Mouse (Mus musculus): ENCODE measurements around the gene Spint4. TPM values are rescaled to one million over a fixed set of nuclear protein-coding genes. Genes with fewer than 3 reads are reported as not detected.
"Not testable (repeated sequence)": the region's sequence is repeated elsewhere in the genome, so short reads cannot be mapped to it uniquely, and the experiment has no call there.

The Spint4 gene
- polyA plus RNA-seq, 1 experiment from 2014 or later: not detected

DNA sequence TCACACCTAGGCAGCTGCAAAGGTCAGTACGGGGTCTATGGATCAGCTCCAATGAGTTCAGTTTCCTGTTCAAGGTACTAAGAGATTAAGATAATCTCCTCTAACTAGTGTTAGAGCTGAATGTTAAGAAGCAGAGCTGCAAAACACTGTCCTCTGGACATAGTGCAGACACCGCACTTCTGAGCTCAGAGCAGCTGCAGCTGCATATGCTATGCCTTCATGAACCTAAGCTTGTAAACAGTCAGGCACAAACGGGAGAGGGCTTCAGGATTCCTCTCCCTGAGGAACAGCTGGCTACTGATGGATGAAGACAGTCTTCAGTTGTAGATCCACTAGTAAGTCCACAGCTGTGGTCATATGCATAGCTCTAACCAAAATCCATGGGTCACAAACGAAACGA is 2.7 kb downstream of the Spint4 start:
- WGBS: 85% methylated on average over 5 of the region's 5 CpGs
- ATAC-seq (ENCODE audit: low FRiP score, low read depth): no peak

GRCm38 (mm10) chr2:164701761-164702160 is 3.5 kb downstream of the Spint4 start:
- Histone ChIP-seq H3K4me3 (no peak overlapping the region), H3K4me1 (replicated peaks) (no peaks in the 10 kb centered on the region), H3K4me2 (no peak overlapping the region), H3K9me3 (no peaks in the 10 kb centered on the region), H3K9ac (no peak overlapping the region), H3K36me3 (no peaks in the 10 kb centered on the region), H3K27ac (replicated peaks) (no peak overlapping the region), H3K27me3 (no peaks in the 10 kb centered on the region)
- WGBS: 92% methylated on average over 5 of the region's 5 CpGs
- no peak for ATAC-seq (ENCODE audit: low FRiP score, low read depth)

More for the DNA sequence above, 2.7 kb downstream of the Spint4 start:
- Histone ChIP-seq H3K27me3 (no peaks in the 10 kb centered on the region), H3K4me1 (replicated peaks) (no peaks in the 10 kb centered on the region), H3K9ac (no peak overlapping the region), H3K27ac (replicated peaks) (no peak overlapping the region), H3K4me2 (no peak overlapping the region), H3K36me3 (no peaks in the 10 kb centered on the region), H3K9me3 (no peaks in the 10 kb centered on the region), H3K4me3 (no peak overlapping the region)

GRCm38 (mm10) chr2:164704235-164704634 is 5.9 kb downstream of the Spint4 start:
- H3K4me2 ChIP-seq: no peak overlapping the region
- no peaks in the 10 kb centered on the region for H3K36me3 ChIP-seq
- H3K4me3 ChIP-seq: no peak overlapping the region
- H3K4me1 ChIP-seq (replicated peaks): no peaks in the 10 kb centered on the region
- H3K9ac ChIP-seq: no peak overlapping the region
- H3K9me3 ChIP-seq: no peaks in the 10 kb centered on the region
- WGBS: 82% methylated on average over 5 of the region's 5 CpGs
- no peaks in the 10 kb centered on the region for H3K27me3 ChIP-seq
- no peak overlapping the region for H3K27ac ChIP-seq (replicated peaks)
- ATAC-seq (ENCODE audit: low FRiP score, low read depth): no peak

DNA sequence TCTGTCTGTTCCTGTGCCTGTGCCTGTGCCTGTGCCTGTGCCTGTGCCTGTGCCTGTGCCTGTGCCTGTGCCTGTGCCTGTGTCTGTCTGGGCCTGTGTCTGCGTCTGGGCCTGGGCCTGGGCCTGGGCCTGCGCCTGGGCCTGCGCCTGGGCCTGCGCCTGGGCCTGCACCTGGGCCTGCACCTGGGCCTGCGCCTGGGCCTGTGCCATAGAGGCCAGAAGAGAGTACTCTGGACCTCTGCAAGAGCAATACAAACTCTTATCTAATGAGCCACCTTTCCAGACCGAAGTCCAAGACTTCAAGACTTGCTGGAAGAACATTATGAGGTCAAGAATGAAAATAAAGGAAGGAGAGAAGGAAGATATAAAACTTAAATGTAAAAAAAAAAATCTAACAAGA is 7.0 kb downstream of the Spint4 start:
- no peaks in the 10 kb centered on the region for H3K27me3 ChIP-seq
- H3K4me2 ChIP-seq: no peak overlapping the region
- H3K4me1 ChIP-seq (replicated peaks): no peaks in the 10 kb centered on the region
- WGBS: 92% methylated on average over 6 of the region's 6 CpGs
- H3K36me3 ChIP-seq: no peaks in the 10 kb centered on the region
- H3K27ac ChIP-seq (replicated peaks): no peak overlapping the region
- H3K4me3 ChIP-seq: no peak overlapping the region
- H3K9ac ChIP-seq: no peak overlapping the region
- H3K9me3 ChIP-seq: no peaks in the 10 kb centered on the region
- ATAC-seq (ENCODE audit: low FRiP score, low read depth): no peak

DNA sequence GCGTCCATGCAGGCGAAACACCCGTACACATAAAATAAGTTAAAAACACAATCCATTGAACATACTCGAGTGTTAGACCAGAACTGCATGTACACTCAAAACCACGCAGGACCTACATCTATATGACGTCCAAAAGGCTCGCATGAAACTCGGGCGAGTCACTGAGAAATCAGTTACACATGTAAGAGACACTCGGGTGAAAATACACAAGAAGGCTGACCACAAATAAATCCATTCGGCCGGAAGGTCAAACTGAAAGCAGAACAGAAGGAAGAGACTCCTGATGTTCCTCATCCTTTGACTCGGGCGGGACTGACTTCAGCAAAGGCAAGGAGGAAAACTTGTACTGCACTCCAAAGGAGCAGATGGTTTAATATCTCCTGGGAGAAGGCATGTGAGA is 7.7 kb downstream of the Spint4 start:
- no peaks in the 10 kb centered on the region for H3K36me3 ChIP-seq
- ATAC-seq (ENCODE audit: low FRiP score, low read depth): no peak
- H3K4me2 ChIP-seq: no peak overlapping the region
- H3K27me3 ChIP-seq: no peaks in the 10 kb centered on the region
- WGBS: 92% methylated on average over 14 of the region's 14 CpGs
- no peaks in the 10 kb centered on the region for H3K4me1 ChIP-seq (replicated peaks)
- H3K9me3 ChIP-seq: no peaks in the 10 kb centered on the region
- H3K27ac ChIP-seq (replicated peaks): no peak overlapping the region
- H3K9ac ChIP-seq: no peak overlapping the region
- no peak overlapping the region for H3K4me3 ChIP-seq

DNA sequence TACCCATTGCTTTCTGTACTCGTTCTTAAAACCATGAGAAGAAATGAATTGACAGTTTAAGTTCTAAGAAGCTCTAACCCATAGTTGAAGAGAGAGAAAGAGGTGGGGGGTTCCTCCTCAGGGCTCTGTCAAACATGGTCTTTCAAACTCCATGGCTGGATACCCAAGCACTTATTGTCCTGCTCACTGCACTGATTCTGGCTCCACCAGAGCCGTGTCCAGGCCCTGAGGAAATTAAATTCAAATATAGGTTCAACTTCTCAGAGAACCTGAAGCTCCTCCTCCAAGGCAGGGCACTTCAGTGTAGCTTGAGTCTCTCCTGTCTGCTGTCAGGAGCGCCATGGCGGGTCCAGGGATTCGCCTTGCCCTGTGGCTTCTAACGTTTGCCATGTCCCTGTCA is 16.7 kb downstream of the Spint4 start, which contains the start of gene Spint5:
Gene Spint5 (plus strand): TSS at position 301 of the 400 bp plus-strand sequence.
- no peak within 1 kb of the TSS for H3K4me2 ChIP-seq
- WGBS: 79% methylated on average over 6 of the region's 6 CpGs

DNA sequence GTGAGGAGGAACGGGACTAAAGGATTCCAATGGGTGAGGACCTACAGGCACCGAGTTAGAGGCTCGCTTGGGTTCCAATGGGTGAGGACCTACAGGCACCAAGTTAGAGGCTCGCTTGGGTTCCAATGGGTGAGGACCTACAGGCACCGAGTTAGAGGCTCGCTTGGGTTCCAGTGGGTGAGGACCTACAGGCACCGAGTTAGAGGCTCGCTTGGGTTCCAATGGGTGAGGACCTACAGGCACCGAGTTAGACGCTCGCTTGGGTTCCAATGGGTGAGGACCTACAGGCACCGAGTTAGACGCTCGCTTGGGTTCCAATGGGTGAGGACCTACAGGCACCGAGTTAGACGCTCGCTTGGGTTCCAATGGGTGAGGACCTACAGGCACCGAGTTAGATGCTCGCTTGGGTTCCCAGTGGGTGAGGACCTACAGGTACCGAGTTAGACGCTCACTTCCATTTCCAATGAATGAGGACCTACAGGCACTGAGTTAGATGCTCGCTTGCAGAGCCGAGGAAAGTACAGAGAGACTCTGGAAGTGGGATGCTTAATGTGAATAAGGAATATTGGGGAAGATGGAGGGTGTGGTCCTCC is 18.0 kb downstream of the Spint4 start:
- H3K4me3 ChIP-seq; H3K4me1 ChIP-seq (replicated peaks); H3K4me2 ChIP-seq; H3K27ac ChIP-seq (replicated peaks); ATAC-seq (ENCODE audit: low FRiP score, low read depth); H3K9ac ChIP-seq; H3K36me3 ChIP-seq; H3K27me3 ChIP-seq; H3K9me3 ChIP-seq: not testable (repeated sequence)
- 94% methylated on average over 23 of the region's 23 CpGs for WGBS

More for the DNA sequence above, 16.7 kb downstream of the Spint4 start, which contains the start of gene Spint5:
- no peak within 1 kb of the TSS for H3K4me3 ChIP-seq
- no peaks in the 10 kb centered on the region for H3K9me3 ChIP-seq
- no peak within 1 kb of the TSS for H3K27ac ChIP-seq (replicated peaks)
- H3K27me3 ChIP-seq: no peaks in the 10 kb centered on the region
- H3K36me3 ChIP-seq: no peaks in the 10 kb centered on the region
- no peak within 1 kb of the TSS for H3K9ac ChIP-seq
- H3K4me1 ChIP-seq (replicated peaks): no peaks in the 10 kb centered on the region
- ATAC-seq (ENCODE audit: low FRiP score, low read depth): no peak

DNA sequence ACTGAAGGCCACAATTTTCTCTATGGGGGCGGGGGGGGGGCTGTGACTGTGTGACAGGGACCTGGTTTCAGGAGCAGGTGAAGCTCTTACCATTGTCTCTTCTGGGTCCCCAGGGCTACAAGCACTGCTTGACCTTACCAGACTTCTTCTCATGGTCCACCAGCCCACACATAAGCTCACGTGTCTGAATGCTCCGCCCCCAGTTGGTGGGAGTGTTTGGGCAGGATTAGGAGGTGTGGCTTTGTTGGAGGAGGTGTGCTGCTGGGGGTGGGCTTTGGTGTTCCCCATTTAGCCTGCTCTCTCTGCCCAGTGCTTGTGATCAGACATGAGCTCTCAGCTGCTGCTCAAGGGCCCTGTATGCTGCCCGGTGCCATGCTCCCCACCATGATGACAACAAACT is 25.0 kb downstream of the Spint4 start:
- no peak overlapping the region for H3K4me3 ChIP-seq
- H3K4me1 ChIP-seq (replicated peaks): no peaks in the 10 kb centered on the region
- H3K36me3 ChIP-seq: no peaks in the 10 kb centered on the region
- WGBS: 66% methylated on average over 4 of the region's 4 CpGs
- no peak for ATAC-seq (ENCODE audit: low FRiP score, low read depth)
- no peak overlapping the region for H3K9ac ChIP-seq
- H3K27me3 ChIP-seq: no peaks in the 10 kb centered on the region
- no peak overlapping the region for H3K4me2 ChIP-seq
- H3K9me3 ChIP-seq: no peaks in the 10 kb centered on the region
- no peak overlapping the region for H3K27ac ChIP-seq (replicated peaks)

GRCm38 (mm10) chr2:164725895-164726619 is 27.8 kb downstream of the Spint4 start:
- H3K27ac ChIP-seq (replicated peaks): no peak overlapping the region
- no peak; the same call in 1 of the 2 replicates for ATAC-seq (ENCODE audit: low FRiP score, low read depth)
- H3K4me3 ChIP-seq: no peak overlapping the region
- 21% methylated on average over 6 of the region's 6 CpGs for WGBS
- no peaks in the 10 kb centered on the region for H3K36me3 ChIP-seq
- H3K4me1 ChIP-seq (replicated peaks): no peaks in the 10 kb centered on the region
- no peaks in the 10 kb centered on the region for H3K27me3 ChIP-seq
- no peaks in the 10 kb centered on the region for H3K9me3 ChIP-seq
- H3K4me2 ChIP-seq: no peak overlapping the region
- H3K9ac ChIP-seq: no peak overlapping the region

- no peak for ATAC-seq (ENCODE audit: low FRiP score, low read depth)
- Histone ChIP-seq H3K27me3 (no peaks in the 10 kb centered on the region), H3K4me1 (replicated peaks) (no peaks in the 10 kb centered on the region), H3K9me3 (no peaks in the 10 kb centered on the region), H3K27ac (replicated peaks) (no peak overlapping the region), H3K4me3 (no peak overlapping the region), H3K9ac (no peak overlapping the region), H3K4me2 (no peak overlapping the region), H3K36me3 (no peaks in the 10 kb centered on the region)
- WGBS: 85% methylated on average over 5 of the region's 5 CpGs
Observed at GRCm38 (mm10) chr2:164731719-164732118, 33.4 kb downstream of the Spint4 start.

GRCm38 (mm10) chr2:164733259-164733658 is 35.0 kb downstream of the Spint4 start:
- H3K27me3 ChIP-seq: no peaks in the 10 kb centered on the region
- no peaks in the 10 kb centered on the region for H3K36me3 ChIP-seq
- no peak overlapping the region for H3K4me2 ChIP-seq
- no peaks in the 10 kb centered on the region for H3K4me1 ChIP-seq (replicated peaks)
- H3K4me3 ChIP-seq: no peak overlapping the region
- 93% methylated on average over 2 of the region's 2 CpGs for WGBS
- H3K9ac ChIP-seq: no peak overlapping the region
- no peak for ATAC-seq (ENCODE audit: low FRiP score, low read depth)
- H3K27ac ChIP-seq (replicated peaks): no peak overlapping the region
- no peaks in the 10 kb centered on the region for H3K9me3 ChIP-seq

GRCm38 (mm10) chr2:164734839-164735238 is 36.5 kb downstream of the Spint4 start:
- no peaks in the 10 kb centered on the region for H3K36me3 ChIP-seq
- no peak overlapping the region for H3K4me3 ChIP-seq
- no peak overlapping the region for H3K27ac ChIP-seq (replicated peaks)
- no peak overlapping the region for H3K4me2 ChIP-seq
- no peak for ATAC-seq (ENCODE audit: low FRiP score, low read depth)
- no peaks in the 10 kb centered on the region for H3K27me3 ChIP-seq
- no peak overlapping the region for H3K9ac ChIP-seq
- 87% methylated on average over 5 of the region's 5 CpGs for WGBS
- H3K9me3 ChIP-seq: no peaks in the 10 kb centered on the region
- H3K4me1 ChIP-seq (replicated peaks): no peaks in the 10 kb centered on the region
